Mouse (Mus musculus) spleen, postnatal 14 days (tissue): ENCODE results near the gene Rad17.

Source experiments
- DNase-seq, 2 experiments: peaks; one replicate each; pipeline ENCODE4 v3.0.0; 2021 to 2022; ENCODE audit warnings: low spot score in 2 of 2

Rad17 gene

GRCm38 (mm10) chr13:100568359-100568758, 82.5 kb downstream of the Rad17 start:
- no peak for DNase-seq
